Mouse (Mus musculus) small intestine, adult 2 months (tissue): ENCODE results near the gene Zbed3. TPM values are rescaled to one million over a fixed set of nuclear protein-coding genes. Genes with fewer than 3 reads are reported as not detected.
A peak's percentile ranks its signal among the peaks of the same experiment; 100 is the strongest.

Source experiments
- H3K27ac ChIP-seq: fragments of 200-500 bp; 2 replicates; pipeline ENCODE4 v1.5.1; 2012; ENCODE audit warnings: low read depth, low read length, control low read depth, inconsistent platforms; ENCODE audit not compliant: insufficient read depth
- H3K27me3 ChIP-seq: fragments of 200-500 bp; 2 replicates; pipeline ENCODE4 v1.6.1; 2012; ENCODE audit warnings: mild to moderate bottlenecking, moderate library complexity, low read length, inconsistent platforms; ENCODE audit not compliant: control insufficient read depth, insufficient read depth
- H3K36me3 ChIP-seq: fragments of 200-500 bp; 2 replicates; pipeline ENCODE4 v1.6.1; 2012; ENCODE audit warnings: mild to moderate bottlenecking, low read length, control low read depth, inconsistent platforms; ENCODE audit not compliant: control insufficient read depth, insufficient read depth
- H3K4me1 ChIP-seq: fragments of 200-500 bp; 2 replicates; pipeline ENCODE4 v1.6.1; 2012; ENCODE audit warnings: low read length, inconsistent platforms, mixed read lengths; ENCODE audit not compliant: control insufficient read depth, insufficient read depth, insufficient read length
- H3K4me3 ChIP-seq: fragments of 200-500 bp; 2 replicates; pipeline ENCODE4 v1.5.1; 2012; ENCODE audit warnings: low read depth, mild to moderate bottlenecking, control low read depth, inconsistent platforms, low read length, moderate library complexity
- CTCF ChIP-seq: fragments of 200-500 bp; IDR thresholded peaks from 2 replicates; pipeline ENCODE4 v1.5.1; 2012; ENCODE audit warnings: low read depth, mild to moderate bottlenecking, control low read depth, inconsistent platforms, low read length, moderate library complexity, mixed read lengths; ENCODE audit not compliant: insufficient replicate concordance, insufficient read length; ENCODE audit errors: extremely low read depth
- POLR2A ChIP-seq: fragments of 200-500 bp; IDR thresholded peaks from 2 replicates; pipeline ENCODE4 v1.6.1; 2012; ENCODE audit warnings: low read depth, mild to moderate bottlenecking, control low read depth, inconsistent platforms, low read length, moderate library complexity
- WGBS: fragments of 180-500 bp; shearing (Covaris S2); methylation state at CpG from one replicate; pipeline ENCODE4 v1.1.7; 2018; 5-methylcytosine and 5-hydroxymethylcytosine counted together
- polyA plus RNA-seq: library from polyadenylated mRNA; depleted of rRNA; stranded (reverse); fragments of >200 nt; gene quantifications from 2 replicates; pipeline ENCODE4 v1.2.3, GENCODE M21; 2012

Zbed3 gene
- polyA plus RNA-seq, 1 experiment: 17.3 TPM

DNA sequence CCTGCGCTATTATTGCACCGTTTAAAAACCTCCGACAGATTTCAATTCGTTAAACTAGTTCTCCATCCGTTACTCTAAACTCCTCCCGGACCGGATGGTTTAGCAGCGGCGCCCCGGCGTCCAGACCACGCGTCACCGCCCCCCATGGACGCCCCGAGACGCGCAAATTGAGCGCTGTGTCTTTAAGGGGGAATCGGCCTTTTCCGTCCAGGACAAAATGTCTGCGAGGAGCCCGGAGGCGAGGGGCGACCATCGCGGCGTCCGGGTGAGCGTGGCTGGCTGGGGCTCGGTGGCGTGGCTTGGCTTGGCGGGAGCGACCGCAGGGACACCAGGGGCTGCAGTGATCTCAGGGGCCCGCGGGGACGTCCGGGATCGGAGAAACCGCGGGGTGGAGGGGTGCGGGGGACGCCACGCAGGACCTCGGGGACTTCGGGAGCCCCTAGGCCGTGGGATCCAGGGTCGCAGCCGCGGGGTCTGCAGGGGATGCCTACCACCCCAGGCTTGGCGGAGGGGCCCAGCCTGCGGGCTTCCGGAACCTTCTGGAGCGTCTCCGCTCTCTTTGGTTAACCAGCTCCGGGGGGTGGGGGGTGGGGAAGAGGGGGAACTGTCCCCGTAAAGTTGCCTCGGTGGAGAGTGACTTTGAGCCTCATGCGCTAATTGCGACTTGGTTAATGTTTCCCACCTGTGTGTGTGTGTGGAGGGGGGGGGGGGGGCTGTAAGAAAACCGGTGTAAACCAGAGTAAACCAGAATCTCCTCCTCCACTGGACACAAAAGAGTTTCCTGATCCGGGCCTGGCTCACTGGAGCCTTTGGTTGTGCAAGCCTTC lies 1.9 kb downstream of the Zbed3 start:
- Histone ChIP-seq H3K36me3 (no peaks in the 10 kb centered on the region), H3K27me3 (no peaks in the 10 kb centered on the region), H3K4me1 (peaks cover 9% of the 10 kb centered on the region), H3K4me3 (peak overlapping the region; percentile 89), H3K27ac (peak overlapping the region; percentile 51)
- TF ChIP-seq POLR2A (peak; percentile 34; the same call in 1 of the 2 replicates), CTCF (no peak)
- WGBS: under 1% methylated on average over 63 of the region's 63 CpGs

DNA sequence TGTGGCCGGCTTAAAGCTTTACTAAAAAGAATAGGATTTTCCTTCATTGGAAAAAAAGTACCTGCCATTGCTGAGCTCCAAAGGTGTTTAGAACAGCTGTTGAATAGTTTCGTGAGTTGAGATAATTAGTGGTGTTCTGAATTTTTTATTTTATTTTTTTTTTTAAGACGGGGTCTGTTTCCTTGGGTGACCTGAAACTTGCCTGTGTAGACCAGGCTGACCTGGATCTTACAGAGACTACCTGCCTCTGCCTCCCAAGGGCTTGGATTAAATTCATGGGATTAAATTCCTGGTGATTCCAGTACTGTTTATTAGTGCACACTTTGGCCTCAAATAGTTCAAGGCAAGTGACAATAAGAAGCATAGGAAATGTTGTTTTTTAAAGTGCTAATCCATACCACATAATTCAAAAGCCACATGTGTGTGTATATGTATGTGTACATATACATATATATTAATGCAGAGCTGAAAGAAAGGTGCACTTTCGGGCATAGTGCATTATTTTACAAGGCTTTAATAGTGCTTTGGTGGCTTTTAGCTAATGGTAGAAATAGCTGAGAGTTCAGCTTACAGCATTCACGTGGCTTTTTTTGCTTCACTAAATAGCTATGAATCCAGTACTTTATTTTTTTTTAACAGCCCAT lies 2.6 kb downstream of the Zbed3 start:
- Histone ChIP-seq H3K27ac (peak overlapping the region; percentile 15; the same call in 1 of the 2 replicates), H3K4me1 (peaks cover 9% of the 10 kb centered on the region), H3K27me3 (no peaks in the 10 kb centered on the region), H3K36me3 (no peaks in the 10 kb centered on the region), H3K4me3 (peak overlapping the region; percentile 89)
- TF ChIP-seq CTCF (no peak), POLR2A (no peak)
- WGBS: 9% methylated on average over 5 of the region's 5 CpGs

DNA sequence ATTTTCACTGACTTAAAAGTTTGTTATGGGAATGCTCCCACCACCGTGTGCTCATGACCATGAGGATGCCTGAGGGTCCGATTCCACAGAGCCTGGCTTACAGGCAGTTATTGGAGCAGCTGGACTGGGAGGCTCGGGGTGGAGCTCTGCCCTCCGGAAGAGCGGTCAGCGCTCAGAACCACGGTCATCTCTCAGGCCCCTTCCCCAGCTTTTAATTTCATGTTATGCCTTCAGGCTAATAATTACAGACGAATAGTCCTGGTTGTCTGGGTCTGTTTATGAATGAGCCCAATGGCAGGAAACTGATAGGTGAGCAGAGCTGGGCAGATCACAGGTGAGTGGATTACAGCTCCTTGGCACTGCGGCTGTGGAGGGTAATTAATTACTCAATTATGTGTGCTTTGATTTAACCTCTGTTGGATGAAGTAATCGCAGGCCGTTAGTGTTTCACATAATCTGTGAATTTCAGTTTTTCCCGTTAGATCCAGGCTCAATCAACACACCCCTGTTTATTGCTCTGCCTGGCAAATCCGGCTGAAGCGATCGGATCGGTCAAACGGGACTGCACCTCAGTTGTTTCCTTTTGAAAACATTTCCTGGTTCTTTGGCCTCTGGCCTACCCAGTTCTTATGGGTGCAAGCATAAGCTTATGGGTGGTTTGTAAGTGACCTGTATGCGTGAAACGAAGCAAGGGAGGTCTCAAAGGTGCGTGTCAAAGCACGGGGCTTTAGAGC lies 3.4 kb downstream of the Zbed3 start:
- Histone ChIP-seq H3K27me3 (no peaks in the 10 kb centered on the region), H3K27ac (peak overlapping the region; percentile 79), H3K36me3 (no peaks in the 10 kb centered on the region), H3K4me3 (peak overlapping the region; percentile 43), H3K4me1 (peaks cover 9% of the 10 kb centered on the region)
- TF ChIP-seq CTCF: no peak
- TF ChIP-seq POLR2A: no peak
- WGBS: 12% methylated on average over 21 of the region's 21 CpGs

DNA sequence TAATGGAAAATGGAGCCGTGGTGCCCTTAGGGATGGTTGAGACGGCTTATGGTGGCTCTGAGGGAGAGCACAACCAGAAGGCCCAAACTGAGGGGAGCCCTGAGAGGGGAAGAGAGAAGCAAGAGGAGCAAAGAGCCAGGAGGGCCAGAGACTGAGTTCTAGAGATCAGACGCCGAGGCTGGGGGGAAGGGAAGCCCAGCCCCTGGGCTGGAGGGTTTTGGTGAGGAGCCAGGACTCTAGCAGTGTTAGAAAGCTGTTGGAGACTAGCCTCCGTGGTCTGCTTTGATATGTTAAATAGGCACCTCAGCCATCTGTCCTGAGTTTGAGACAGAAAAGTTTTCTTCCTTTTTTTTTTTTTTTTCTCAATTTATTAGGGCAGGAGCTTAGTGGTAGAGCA lies 3.9 kb downstream of the Zbed3 start:
- peak overlapping the region; percentile 79 for H3K27ac ChIP-seq
- TF ChIP-seq CTCF (no peak), POLR2A (no peak)
- 5% methylated on average over 5 of the region's 5 CpGs for WGBS
- H3K36me3 ChIP-seq: no peaks in the 10 kb centered on the region
- no peaks in the 10 kb centered on the region for H3K27me3 ChIP-seq
- peak overlapping the region; percentile 43 for H3K4me3 ChIP-seq
- H3K4me1 ChIP-seq: peaks cover 9% of the 10 kb centered on the region

DNA sequence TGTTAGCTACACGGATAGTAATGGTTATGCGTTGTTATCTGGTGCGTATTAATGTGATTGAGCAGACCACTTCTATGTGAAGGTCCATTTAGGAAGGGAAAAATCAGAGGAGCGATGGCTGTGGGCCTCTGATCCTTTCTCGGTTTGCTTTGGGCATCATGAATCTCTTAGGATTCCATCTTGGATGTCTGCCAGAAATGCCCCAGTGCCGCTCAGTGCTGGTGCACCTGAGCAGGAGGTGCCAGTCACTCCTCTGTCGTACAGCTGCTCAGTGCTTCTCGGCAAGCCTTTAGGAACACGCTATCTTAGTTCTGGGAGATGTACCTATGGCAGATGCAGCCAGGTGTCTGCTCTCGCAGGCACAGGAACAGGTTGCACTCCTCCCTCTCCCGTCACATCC lies 5.4 kb downstream of the Zbed3 start:
- 35% methylated on average over 11 of the region's 11 CpGs for WGBS
- TF ChIP-seq CTCF: no peak
- no peak for TF ChIP-seq POLR2A
- Histone ChIP-seq H3K4me3 (no peak overlapping the region), H3K36me3 (no peaks in the 10 kb centered on the region), H3K27me3 (no peaks in the 10 kb centered on the region), H3K4me1 (peaks cover 9% of the 10 kb centered on the region), H3K27ac (no peak overlapping the region)

DNA sequence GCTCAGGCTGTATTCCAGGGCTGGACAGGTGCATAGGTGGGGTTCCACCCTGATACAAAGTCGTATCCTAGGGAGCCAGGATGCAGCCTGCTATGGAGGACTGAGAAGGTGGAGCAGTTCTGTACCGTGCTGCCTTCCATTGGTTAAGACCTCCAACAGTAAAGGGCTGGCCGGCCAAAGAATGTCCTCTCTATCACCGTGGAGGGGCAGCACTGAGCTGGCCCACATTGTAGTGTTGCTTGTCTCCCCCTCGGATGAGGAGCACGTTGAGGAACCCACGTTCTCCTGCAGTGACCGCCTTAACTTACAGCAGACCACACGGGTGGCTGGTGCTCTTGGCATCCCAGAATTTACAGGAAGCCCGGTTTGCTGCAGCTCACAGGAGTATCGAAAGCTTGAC lies 7.1 kb downstream of the Zbed3 start:
- peaks cover 9% of the 10 kb centered on the region for H3K4me1 ChIP-seq
- H3K36me3 ChIP-seq: no peaks in the 10 kb centered on the region
- no peak overlapping the region for H3K27ac ChIP-seq
- no peak overlapping the region for H3K4me3 ChIP-seq
- TF ChIP-seq CTCF (no peak), POLR2A (no peak)
- WGBS: 69% methylated on average over 11 of the region's 11 CpGs
- H3K27me3 ChIP-seq: no peaks in the 10 kb centered on the region
